Comparison of ENCODE assay signal across 8 mouse cellular contexts in genomic region chr12:86492822-86493221, GRCm38 (mm10).
DNase-seq lines count a peak whose midpoint lies in the region; ATAC-seq and TF ChIP-seq lines count a peak whose summit lies in the region.

No protein-coding gene starts in this region.

- no peak overlapping the region for H3K9ac ChIP-seq in lung, postnatal 0 days (replicated peaks; ENCODE audit: low read depth)
- no peak overlapping the region for H3K9ac ChIP-seq in hindbrain, embryonic 15.5 days

- WGBS in lung, postnatal 0 days: 23% methylated on average over 9 of the region's 9 CpGs
- WGBS in hindbrain, embryonic 15.5 days: 12% methylated on average over 7 of the region's 9 CpGs

- no peaks in the 10 kb centered on the region for H3K4me1 ChIP-seq in lung, postnatal 0 days (ENCODE audit: insufficient read depth, low read depth, low read length)
- peaks cover 12% of the 10 kb centered on the region for H3K4me1 ChIP-seq in hindbrain, embryonic 15.5 days (replicated peaks)

- no peak overlapping the region for H3K4me3 ChIP-seq in lung, postnatal 0 days (ENCODE audit: low read depth, low read length)
- H3K4me3 ChIP-seq in hindbrain, embryonic 15.5 days: no peak overlapping the region

- no peak for TF ChIP-seq CTCF in lung, postnatal 0 days (IDR thresholded peaks at IDR 0.05)

- H3K9me3 ChIP-seq in lung, postnatal 0 days (ENCODE audit: low read length): no peaks in the 10 kb centered on the region
- no peaks in the 10 kb centered on the region for H3K9me3 ChIP-seq in hindbrain, embryonic 15.5 days

- peak; percentile 12 for DNase-seq in cerebellum, adult 18-20 months
- no peak for DNase-seq in cerebellum, adult 8-10 months
- DNase-seq in lung, postnatal 0 days (ENCODE audit: low spot score): peak; percentile 19
- DNase-seq in lung, adult 18-20 months: no peak
- peak; percentile 26 for DNase-seq in right cerebral cortex, postnatal 4 days
- no peak for DNase-seq in spleen, postnatal 4 days (ENCODE audit: low spot score in 2 of 2)

- ATAC-seq in lung, postnatal 0 days: no peak
- ATAC-seq in hindbrain, embryonic 15.5 days (ENCODE audit: low FRiP score, low read depth): 0 out of 2 replicates have a peak, but pooled peaks have one; percentile 42
- no peak for ATAC-seq in granulocyte monocyte progenitor cell, adult 5-6 weeks (replicated peaks; ENCODE audit: poor library complexity, severe bottlenecking)

- 0 out of 2 replicates have a peak overlapping the region, but pooled peaks have one; percentile 8 for H3K4me2 ChIP-seq in lung, postnatal 0 days (replicated peaks; ENCODE audit: low read depth, low read length)
- peak overlapping the region; percentile 21; the same call in 1 of the 2 replicates for H3K4me2 ChIP-seq in hindbrain, embryonic 15.5 days

- H3K27me3 ChIP-seq in lung, postnatal 0 days (replicated peaks; ENCODE audit: insufficient read depth, low read length): no peaks in the 10 kb centered on the region
- no peaks in the 10 kb centered on the region for H3K27me3 ChIP-seq in hindbrain, embryonic 15.5 days

- TF ChIP-seq EP300 in lung, postnatal 0 days (IDR thresholded peaks at IDR 0.05): no peak

- H3K27ac ChIP-seq in lung, postnatal 0 days (ENCODE audit: low read length): no peak overlapping the region
- peak overlapping the region; percentile 52 for H3K27ac ChIP-seq in hindbrain, embryonic 15.5 days (replicated peaks)

- no peaks in the 10 kb centered on the region for H3K36me3 ChIP-seq in lung, postnatal 0 days (ENCODE audit: insufficient read depth, low read length)
- no peaks in the 10 kb centered on the region for H3K36me3 ChIP-seq in hindbrain, embryonic 15.5 days

Comparison
In these comparisons a context has a peak if more than half of its experiments do, and no peak if none do; other contexts are left out.
1. DNase-seq: peak in cerebellum, adult 18-20 months (2 of 2), lung, postnatal 0 days (single experiment) and right cerebral cortex, postnatal 4 days (single experiment); none in cerebellum, adult 8-10 months (single experiment), lung, adult 18-20 months (0 of 2) and spleen, postnatal 4 days (0 of 2).